Mouse (Mus musculus): ENCODE measurements at regions not wholly inside any gene's neighbourhood (a gene's known extent, or its start where the extent isn't known, plus 50 kb on each side); places are given as distances from the start of the nearest gene placed in this dataset.

DNA sequence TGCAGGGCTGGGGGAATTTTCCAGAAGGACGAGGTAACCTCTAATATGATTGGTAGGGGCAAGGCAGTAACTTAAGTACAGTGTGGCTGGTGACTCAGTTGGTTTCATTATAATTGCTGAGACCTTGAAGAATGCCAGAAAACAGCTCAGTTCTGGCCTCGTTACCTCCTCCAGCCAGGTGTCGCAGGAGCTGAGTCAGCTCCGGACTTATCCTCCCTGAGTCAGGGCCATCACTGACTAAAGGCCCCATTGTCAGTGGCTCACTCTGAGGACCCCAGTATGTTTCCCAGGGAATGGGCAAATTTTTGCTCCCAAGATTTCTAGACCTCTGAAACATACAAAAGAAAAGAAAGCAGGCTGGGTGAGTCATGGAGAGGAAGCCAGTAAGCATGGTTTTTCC is 154.6 kb upstream of the Hs6st1 start:
- no peak for TF ChIP-seq CHD2 (IDR thresholded peaks at IDR 0.05; ENCODE audit: low read depth, low read length)
- TF ChIP-seq HCFC1 (IDR thresholded peaks at IDR 0.05; ENCODE audit: borderline replicate concordance, insufficient read depth, low read length) = no peak
- no peak for TF ChIP-seq ZC3H11A (IDR thresholded peaks at IDR 0.05; ENCODE audit: borderline replicate concordance, low read depth, low read length)
- no peak for TF ChIP-seq ZNF384 (IDR thresholded peaks at IDR 0.05; ENCODE audit: low read depth, low read length)
- TF ChIP-seq MAFK (IDR thresholded peaks at IDR 0.05; ENCODE audit: insufficient read depth, low read depth, low read length) = no peak
